Mouse (Mus musculus): ENCODE measurements around the gene Specc1.

Specc1 gene

DNA sequence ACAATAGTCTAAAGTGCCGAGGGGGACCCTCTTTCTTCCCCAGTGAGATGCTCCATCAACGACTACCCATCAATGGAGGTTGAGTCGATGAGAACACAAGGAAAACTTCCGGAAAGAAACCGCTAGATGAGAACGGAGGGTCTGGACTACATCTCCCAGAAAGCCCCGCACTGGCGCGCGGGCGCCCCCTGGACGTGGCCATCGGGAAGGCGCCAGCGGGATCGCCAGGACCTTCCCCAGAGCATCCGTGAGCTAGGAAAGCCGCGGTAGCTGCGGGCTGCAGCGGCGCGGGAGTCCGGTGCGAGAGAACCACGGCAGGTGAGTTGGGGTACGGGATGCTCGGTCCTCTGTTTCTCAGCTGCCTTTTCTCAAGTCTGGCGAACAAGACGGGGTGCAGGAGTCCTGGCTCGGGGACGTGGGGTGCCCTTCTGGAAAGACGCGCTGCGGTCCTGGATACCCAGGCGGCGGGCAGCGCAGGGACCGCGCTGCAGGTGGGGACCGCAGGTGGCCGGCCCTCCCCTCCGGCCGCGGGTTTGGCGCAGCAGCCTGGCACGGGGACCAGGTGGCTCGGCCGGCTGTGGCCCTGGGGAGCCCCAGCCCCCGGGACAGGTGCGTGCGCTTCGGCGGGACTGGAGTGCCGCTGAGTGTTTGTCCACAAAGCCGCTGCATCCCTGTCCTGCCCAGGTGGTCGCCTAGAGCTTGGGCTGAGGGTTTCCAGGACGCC is at the start of gene Specc1:
TSS of gene Specc1 (plus strand) at position 192 of the 724 bp plus-strand sequence.
- in situ Hi-C loops (cut with MboI; ENCODE audit: unreplicated experiment in 2 of 2), result loop anchor here (10.0 kb wide), 2 partner anchors 168 to 718 kb away; no protein-coding TSS in a partner anchor

DNA sequence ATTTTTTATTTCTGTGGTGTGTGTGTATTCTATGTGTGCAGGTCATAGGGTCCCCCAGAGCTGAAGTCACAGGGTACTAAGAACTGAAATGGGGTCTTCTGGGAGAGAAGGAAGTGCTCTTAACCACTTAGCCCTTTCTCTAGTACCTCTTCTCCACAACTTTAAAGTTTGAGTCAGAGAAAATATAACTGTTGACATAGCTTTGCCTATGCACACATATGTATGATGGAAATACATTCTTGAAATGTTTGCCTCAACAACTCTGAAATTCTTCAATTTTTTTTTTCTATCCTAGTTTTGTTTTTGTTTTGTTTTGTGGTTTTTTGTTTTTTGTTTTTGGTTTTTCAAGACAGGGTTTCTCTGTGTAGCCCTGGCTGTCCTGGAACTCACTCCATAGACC is 48.2 kb upstream of the Specc1 start:
- in situ Hi-C loops (cut with MboI; ENCODE audit: unreplicated experiment in 2 of 2), result no loop called here

DNA sequence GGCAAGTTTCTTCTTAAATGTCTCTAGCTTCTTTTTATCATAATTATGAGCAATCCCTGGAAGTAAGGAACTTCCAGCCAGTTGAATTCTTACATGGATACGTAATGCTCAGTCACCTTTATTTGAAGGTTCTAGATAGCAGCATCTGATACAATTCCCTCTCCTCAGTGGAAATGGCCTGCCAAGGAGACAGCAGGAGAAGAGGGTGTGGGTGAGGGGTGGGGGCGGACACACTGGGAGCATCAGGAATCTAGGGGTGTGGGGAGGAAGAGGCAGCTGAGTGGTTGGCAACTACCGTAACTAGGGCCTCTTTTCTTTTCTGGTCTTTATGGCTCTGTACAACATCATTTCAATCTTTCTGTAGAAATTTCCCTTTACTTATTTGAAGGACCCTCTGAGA is 36.9 kb upstream of the Specc1 start:
- in situ Hi-C loops (cut with MboI; ENCODE audit: unreplicated experiment in 2 of 2), result no loop called here

DNA sequence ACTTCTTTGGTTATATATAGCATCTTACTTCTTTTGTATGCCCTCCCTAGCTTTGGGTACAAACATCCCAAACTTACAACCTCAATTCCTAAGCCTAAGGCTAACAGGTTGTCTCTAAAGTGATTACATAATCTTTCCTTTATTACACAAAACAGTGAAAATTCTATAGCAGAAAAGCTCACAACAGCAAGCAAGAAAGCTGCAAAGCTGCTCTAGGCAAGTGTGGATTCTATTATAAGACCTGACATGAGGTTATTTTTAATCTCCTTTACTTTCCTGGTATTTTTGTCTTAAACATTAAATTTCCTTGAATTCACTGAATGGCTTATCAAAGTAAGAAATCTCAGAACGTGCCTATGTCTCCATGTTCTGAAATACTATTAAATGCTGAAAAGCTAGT is 33.3 kb upstream of the Specc1 start:
- in situ Hi-C loops (cut with MboI; ENCODE audit: unreplicated experiment in 2 of 2), result no loop called here

DNA sequence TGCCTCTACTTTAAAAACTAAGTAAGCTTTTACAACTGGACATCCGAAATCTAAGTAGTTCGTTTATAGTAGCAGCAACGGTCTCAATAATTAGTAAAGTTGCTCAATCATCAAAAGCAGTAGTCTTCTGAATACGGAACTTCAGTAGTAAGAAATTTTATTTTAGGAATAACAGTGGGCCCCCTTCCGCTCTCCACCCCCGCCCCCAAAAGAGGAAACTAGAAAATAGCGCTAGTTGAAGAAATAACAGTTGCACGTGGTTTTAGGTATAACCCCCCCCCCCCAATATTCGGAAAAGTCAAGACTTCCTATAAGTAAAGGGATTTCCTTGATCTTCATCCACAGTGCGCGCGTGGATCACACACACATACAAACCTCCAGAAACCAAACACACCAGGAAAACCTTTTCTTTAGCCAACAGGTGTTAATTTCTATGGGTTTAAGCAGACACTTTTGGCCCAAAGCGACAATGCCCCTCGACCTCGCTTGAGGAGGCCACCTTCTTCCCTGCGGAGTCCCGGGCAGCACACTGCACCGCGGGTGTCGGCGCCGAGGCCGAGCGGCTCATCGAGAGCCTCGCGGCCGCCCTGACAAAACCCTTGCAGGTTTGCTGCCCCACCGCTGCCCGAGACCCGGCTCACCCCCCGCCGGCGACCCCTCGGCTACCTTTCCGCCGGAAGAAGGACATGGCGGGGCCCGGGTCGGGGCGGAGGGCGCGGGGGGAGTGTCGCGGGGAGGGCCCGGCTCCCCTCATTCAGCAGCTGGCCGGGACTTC is 27.1 kb upstream of the Specc1 start:
- in situ Hi-C loops (cut with MboI; ENCODE audit: unreplicated experiment in 2 of 2), result loop anchor here (25.0 kb wide), 1 partner anchor 658 kb away; no protein-coding TSS in a partner anchor

DNA sequence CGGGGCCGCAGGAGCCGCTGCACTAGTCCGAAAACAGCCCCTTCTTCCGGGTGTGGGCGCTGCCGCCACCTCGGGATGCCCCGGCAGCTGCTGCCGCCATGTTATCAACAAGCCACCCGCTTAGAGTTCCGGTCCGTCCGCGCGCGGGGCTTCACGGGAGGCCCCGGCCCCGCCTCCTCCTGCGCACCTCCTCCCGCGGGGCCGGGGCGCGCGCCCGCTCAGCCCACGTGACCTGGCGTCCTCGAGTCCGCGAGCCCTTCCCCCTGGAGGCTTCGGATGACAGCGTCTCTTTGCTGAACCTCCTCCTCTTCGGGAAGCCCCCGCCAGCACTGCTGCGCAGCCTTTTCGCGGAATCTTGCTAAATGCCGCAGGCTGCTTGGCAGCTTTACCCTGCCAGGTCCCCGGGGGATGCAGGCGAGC is 26.5 kb upstream of the Specc1 start, which contains the start of gene Akap10:
TSS of gene Akap10 (minus strand) at position 155 of the 420 bp plus-strand sequence.
- in situ Hi-C loops (cut with MboI; ENCODE audit: unreplicated experiment in 2 of 2), result loop anchor here (25.0 kb wide), 1 partner anchor 657 kb away; no protein-coding TSS in a partner anchor

DNA sequence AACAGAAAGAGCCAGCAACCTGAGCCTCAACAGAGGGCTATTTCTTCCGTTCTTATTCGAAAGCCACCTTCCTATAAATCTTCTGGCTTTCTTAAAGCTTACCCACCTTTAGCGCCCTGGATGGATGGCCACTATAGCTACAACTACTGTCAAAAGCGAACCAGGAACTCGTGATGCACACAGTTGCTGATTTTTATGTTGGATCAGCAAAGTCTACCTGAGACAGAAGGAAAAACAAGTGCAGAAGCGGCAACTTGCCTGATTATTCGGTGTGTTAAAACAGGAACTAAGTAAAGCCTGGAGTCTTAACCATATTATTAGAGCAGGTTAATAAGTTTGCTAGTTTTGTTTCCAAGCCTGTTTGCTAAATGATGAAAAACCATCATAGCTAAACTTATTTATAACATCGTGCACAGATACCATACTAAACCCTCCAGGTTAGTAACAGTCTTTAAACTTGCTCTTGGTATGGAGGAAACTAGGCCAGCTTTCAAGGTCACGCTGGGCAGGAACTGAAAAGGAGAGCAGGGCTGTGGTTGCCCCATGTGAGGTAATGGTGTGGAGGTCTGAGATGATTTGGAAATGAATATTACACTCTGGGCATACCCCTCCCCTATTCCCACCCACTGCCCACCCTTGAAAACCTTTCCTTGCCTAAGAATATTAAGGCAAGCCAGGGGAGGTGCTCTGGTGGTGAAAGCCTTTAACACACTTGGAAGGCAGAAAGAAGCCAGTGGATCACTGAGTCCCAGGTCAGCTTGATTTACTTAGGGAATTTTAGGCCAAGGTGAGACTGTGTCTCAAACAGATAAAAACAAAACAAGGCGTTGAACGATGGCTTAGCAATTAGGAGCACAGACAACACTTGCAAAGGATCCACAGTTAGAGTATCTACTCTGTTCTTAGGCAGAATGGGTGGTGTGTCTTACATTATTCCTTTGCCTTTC is 25.6 kb upstream of the Specc1 start:
- in situ Hi-C loops (cut with MboI; ENCODE audit: unreplicated experiment in 2 of 2), result loop anchor here (25.0 kb wide), 1 partner anchor 656 kb away; no protein-coding TSS in a partner anchor

DNA sequence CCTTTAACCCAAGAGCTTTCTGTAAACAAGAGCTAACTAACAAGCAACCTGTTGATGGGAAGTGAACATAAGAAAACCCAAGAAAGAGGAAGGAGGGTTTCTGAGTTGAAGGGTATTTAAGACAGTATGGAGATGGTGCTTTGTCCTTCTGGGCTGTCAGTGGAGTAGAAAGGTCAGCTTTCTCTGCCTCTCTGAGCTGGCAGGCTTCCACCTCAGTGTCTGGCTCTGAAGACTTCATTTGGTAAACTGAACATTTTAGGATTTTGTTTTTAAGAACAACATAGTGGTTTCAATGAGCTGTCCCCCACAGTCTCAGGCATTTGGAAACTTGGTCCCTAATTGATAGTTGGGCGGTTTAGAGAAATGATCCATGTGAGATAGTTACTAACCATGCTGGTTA is 18.8 kb upstream of the Specc1 start:
- in situ Hi-C loops (cut with MboI; ENCODE audit: unreplicated experiment in 2 of 2), result loop anchor here (25.0 kb wide), 1 partner anchor 650 kb away; no protein-coding TSS in a partner anchor

DNA sequence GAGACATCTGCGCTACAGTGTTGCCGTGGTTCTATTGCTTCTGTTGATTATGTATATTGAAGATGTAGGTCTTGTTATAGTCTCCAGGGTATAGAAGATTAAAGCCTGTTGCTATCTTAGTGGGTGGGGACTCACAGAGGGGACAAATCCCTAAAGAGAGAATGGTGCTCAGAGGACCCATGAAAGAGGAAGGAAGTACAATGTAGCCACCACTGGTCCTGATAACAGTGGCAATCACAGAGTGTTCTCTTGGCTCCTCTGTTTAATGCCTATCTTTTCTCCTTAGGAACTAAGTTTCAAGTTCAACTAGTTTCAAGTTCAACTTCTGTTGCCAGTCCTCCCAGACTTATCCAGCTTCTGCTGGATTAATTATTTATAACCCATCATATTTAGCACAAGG is 13.7 kb upstream of the Specc1 start:
- in situ Hi-C loops (cut with MboI; ENCODE audit: unreplicated experiment in 2 of 2), result loop anchor here (25.0 kb wide), 1 partner anchor 644 kb away; no protein-coding TSS in a partner anchor

DNA sequence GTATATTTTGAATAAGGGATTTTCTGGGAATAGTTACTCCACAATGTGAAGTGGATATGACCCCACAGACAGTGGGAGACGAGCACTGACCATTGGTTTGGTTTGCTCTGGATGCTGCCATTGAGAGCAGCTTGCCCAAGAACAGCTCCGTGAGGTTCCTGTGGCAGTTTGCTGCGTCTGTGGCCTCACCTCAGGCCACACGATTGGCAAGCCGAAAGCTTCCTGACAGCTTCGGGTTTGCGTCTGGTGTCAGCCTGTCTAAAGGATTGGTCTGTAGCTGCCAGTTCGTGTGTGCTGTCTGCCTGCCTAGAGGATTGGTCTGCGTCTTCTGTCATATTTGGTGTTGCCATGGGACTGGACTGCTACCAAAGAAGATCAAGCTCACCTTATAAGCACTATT is 12.1 kb upstream of the Specc1 start:
- in situ Hi-C loops (cut with MboI; ENCODE audit: unreplicated experiment in 2 of 2), result loop anchor here (25.0 kb wide), 1 partner anchor 643 kb away; no protein-coding TSS in a partner anchor

DNA sequence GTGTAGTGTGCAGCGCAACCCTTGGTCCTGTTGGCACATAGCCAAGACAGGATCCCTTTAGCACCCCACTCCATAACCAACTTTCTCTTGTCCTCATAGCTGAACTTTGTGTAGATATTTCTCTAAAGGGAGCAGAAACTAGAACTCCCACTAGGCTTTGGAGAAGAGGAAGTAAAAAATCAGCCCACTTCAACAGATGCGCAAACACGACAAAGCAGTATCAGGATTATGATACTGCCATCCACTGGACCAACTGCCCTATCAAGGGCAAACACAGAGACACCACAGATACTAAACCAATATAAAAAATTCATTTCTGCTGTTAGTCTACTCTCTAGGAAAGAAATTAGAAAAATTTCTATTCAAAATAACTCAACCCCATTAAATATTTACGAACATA is 10.0 kb upstream of the Specc1 start:
- in situ Hi-C loops (cut with MboI; ENCODE audit: unreplicated experiment in 2 of 2), result loop anchor here (5.0 to 25.0 kb wide), 3 partner anchors 101 to 641 kb away; no protein-coding TSS in a partner anchor

DNA sequence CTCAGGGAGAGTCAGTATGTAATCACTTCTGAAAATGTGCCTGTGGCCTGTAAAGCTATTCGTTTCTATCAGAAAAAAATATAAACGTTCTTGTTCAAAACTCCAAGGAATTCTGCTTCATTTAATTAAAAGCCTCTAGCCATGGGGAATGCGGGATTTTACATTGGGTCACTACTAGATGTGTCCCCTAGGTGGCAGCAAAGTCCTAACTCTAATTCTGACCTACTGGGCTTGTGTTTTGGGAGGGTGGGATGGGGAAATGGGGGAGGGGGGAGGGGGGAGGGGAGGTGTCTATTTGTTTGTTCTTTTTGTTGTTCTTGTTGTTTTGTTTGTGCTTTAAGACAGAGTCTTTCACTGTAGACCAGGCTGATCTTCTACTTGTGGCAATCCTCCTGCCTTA is 7.2 kb upstream of the Specc1 start:
- in situ Hi-C loops (cut with MboI; ENCODE audit: unreplicated experiment in 2 of 2), result loop anchor here (5.0 to 25.0 kb wide), 3 partner anchors 98 to 638 kb away; no protein-coding TSS in a partner anchor

DNA sequence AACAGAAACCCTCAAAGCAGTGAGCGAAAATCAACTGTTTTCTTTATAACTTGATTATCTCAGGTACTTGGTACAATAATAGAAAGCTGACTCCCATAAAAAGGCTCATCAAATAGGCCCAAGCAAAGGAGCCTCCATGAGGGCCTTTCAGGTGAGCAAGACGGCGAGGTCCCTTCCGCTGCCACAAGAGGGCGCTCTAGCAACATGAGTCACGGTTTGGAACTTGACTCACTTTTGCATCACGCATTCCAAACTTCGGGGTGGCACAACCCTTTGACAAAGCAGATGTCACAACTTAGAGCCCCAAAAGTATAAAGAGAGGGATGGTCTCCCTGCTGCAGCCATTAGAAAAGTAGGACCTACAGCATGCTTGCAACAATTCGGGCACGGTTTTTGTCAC is 5.9 kb upstream of the Specc1 start:
- in situ Hi-C loops (cut with MboI; ENCODE audit: unreplicated experiment in 2 of 2), result loop anchor here (5.0 to 10.0 kb wide), 4 partner anchors 174 to 724 kb away; partner anchors contain the start of genes Ttc19 (in 1 of the 2) and Zswim7 (in 1 of the 2)

DNA sequence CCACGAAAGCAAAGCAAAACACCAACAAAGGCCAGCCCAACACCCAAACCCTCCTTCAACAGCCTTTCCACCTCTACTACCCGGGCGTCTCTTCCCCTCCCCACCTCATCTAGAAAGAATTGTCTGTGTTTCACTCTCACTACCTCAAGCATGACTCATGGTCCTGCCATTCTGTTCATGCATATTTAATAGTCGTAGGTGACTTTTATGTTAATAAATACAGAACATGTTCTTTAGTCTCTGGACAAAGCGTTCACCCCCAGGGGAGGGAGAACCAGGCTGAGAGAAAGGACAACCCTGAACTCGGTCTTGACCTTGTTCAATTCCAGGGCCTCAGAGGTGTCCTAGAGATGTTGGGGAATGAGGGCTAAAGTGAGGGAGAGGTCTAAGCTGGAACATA is 1.4 kb upstream of the Specc1 start:
- in situ Hi-C loops (cut with MboI; ENCODE audit: unreplicated experiment in 2 of 2), result loop anchor here (10.0 kb wide), 2 partner anchors 170 to 720 kb away; no protein-coding TSS in a partner anchor

DNA sequence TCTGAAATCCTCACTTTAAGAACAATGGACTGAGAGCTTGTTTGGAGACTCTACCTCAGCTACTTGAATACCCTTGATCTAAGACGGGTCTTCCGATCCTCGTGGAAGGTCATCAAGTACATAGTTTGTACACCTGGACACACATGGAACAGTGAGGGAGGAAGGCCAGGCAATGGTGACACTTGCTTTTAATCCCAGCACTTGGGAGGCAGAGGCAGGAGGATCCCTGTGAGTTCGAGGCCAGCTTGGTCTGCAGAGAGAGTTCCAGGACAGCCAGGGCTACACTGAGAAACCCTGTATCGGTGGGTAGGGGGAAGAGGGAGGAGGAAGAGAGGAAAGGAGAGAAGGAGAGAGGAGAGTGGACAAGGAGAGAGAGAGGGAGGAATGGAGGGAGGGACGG is 612 bp upstream of the Specc1 start:
- in situ Hi-C loops (cut with MboI; ENCODE audit: unreplicated experiment in 2 of 2), result loop anchor here (10.0 kb wide), 2 partner anchors 169 to 719 kb away; no protein-coding TSS in a partner anchor

DNA sequence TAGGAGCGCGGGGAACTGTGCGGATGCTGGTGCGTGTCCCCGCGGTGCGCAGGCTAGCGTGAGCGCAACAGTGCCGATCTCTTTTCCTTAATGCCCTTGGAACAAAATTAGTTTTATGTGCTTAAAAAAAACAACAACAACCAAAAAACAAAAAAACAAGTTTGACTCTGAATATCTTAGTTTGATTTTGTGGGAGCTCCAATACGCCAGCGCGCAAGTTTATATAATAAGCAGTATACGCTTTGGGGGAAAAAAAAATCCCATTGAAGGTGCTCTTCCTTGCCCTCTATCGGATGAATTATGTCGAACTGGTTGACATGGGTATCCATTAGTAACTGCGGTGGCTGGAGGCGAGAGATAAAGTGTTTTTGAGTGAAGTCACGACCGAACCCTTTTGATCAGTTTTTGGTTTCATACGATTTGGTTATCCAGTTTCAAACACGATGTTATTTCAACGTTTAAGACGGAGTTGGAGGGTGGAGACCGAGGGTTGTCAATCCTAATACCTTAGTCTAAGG is 792 bp downstream of the Specc1 start:
- in situ Hi-C loops (cut with MboI; ENCODE audit: unreplicated experiment in 2 of 2), result loop anchor here (10.0 kb wide), 2 partner anchors 167 to 717 kb away; no protein-coding TSS in a partner anchor

DNA sequence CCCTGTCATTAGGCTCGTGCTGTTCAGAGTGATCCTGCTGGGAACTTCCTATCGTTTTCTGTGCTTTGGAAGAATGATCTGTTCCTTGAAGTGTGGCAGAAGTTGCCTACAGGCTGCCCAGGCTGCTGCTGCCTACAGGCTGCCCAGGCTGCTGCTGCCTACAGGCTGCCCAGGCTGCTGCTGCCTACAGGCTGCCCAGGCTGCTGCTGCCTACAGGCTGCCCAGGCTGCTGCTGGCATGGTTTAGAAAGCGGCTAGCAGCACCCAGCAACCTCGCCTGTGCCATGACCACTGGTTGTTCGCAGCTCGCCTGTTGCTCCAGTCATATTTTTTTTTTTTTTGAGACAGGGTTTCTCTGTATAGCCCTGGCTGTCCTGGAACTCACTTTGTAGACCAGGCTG is 2.1 kb downstream of the Specc1 start:
- in situ Hi-C loops (cut with MboI; ENCODE audit: unreplicated experiment in 2 of 2), result loop anchor here (10.0 kb wide), 2 partner anchors 166 to 716 kb away; no protein-coding TSS in a partner anchor

DNA sequence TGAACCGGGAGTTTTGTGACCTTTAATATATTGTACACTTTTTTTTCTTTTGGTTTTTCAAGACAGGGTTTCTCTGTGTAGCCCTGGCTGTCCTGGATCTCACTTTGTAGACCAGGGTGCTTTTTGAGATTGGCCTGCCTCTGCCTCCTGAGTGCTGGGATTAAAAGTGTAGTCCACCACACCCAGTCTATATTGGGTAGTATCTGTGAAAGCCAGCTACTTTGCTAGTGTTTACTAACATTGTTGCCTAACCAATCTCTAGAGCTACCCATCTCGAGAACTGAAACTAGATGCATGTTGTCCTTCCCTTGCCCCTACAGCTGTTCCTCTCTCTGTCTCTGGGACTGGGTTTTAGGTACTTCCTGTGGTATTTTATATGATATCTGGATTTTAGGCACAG is 3.5 kb downstream of the Specc1 start:
- in situ Hi-C loops (cut with MboI; ENCODE audit: unreplicated experiment in 2 of 2), result no loop called here

DNA sequence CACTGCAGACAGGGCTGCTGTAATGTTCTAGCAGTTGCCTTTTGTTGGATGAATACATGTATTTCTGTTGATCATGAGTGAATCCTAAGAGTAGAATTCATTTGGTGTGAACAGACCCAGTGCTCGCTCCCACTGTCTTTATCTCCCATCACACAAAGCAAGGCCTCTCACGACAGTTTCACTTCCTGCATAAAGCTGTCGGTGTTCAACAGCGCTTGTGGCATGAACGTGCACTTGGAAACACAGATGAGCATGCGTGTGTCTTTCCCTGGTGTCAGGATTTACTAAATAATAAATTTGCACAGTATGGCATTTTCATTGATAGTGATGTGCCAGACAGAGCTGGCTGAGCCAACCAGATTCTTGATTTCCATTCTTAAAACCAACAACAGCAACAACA is 6.1 kb downstream of the Specc1 start:
- in situ Hi-C loops (cut with MboI; ENCODE audit: unreplicated experiment in 2 of 2), result no loop called here
